Comparison of ENCODE assay signal across 19 mouse cellular contexts in the genomic region with DNA sequence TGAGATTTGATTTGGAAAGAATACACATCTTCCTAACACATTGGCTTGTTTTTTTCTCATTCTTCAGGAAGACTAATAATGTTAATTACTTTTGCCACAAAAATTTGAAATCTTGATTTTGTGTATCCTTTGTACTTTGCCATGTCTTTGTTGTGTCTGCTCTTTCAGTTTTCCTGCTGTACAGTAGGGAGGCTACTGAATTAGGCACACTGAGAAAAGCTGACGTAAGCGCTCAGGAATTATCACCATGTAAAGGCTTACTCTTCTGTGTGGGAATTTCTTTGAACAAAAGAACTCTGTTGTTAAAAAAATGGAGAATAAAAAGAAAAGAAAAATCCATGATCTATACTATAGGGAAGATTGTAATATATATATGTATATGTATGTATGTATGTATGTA.
"Had no signal": no experiment of that assay in that cellular context is flagged by ENCODE, and none has a peak within 500 bp of the region (broad histone marks: within the 10 kb centered on the region; RNA-seq: fewer than 3 reads in every experiment).

No protein-coding gene starts in this region.

- H3K9me3 ChIP-seq: limb, embryonic 10.5 days; limb, embryonic 13.5 days; liver, embryonic 13.5 days; midbrain, embryonic 15.5 days; neural tube, embryonic 13.5 days had no signal

- ATAC-seq: midbrain, embryonic 15.5 days had no signal

- H3K9ac ChIP-seq: limb, embryonic 13.5 days; liver, embryonic 13.5 days; midbrain, embryonic 15.5 days; neural tube, embryonic 13.5 days had no signal

- H3K4me2 ChIP-seq: limb, embryonic 13.5 days; liver, embryonic 13.5 days; midbrain, embryonic 11.5 days; midbrain, embryonic 15.5 days; neural tube, embryonic 13.5 days had no signal

- H3K36me3 ChIP-seq: limb, embryonic 10.5 days; limb, embryonic 13.5 days; liver, embryonic 13.5 days; midbrain, embryonic 15.5 days; neural tube, embryonic 13.5 days had no signal

- H3K4me3 ChIP-seq: limb, embryonic 10.5 days; limb, embryonic 13.5 days; liver, embryonic 13.5 days; midbrain, embryonic 15.5 days; myocyte; neural tube, embryonic 13.5 days had no signal

- DNase-seq: kidney, adult 2 months; kidney, postnatal 36 days; liver; liver, embryonic 13.5 days; lung, adult 2 months; lung, postnatal 14 days; lung, postnatal 4 days; retina, postnatal 1 day; right cerebral cortex, postnatal 25 days; spleen, adult 18-20 months; thymus, adult 18-20 months; thymus, postnatal 36 days had no signal

- H3K27me3 ChIP-seq: limb, embryonic 13.5 days; liver, embryonic 13.5 days; midbrain, embryonic 15.5 days; neural tube, embryonic 13.5 days had no signal

- H3K4me1 ChIP-seq: limb, embryonic 10.5 days; limb, embryonic 13.5 days; liver, embryonic 13.5 days had no signal

- H3K27ac ChIP-seq: kidney, postnatal 0 days; limb, embryonic 10.5 days; limb, embryonic 13.5 days; liver, embryonic 13.5 days; midbrain, embryonic 15.5 days; neural tube, embryonic 13.5 days had no signal
